Mouse (Mus musculus): ENCODE results near the gene Gata2.
A peak's percentile ranks its signal among the peaks of the same experiment; 100 is the strongest.
"Not testable (repeated sequence)": the region's sequence is repeated elsewhere in the genome, so short reads cannot be mapped to it uniquely, and the experiment has no call there.

Gata2 gene

GRCm38 (mm10) chr6:88193433-88194052 lies at the start of gene Gata2:
Gata2 (plus strand) TSS chr6:88193891.
- no peak for DNase-seq (ENCODE audit: low read depth)

GRCm38 (mm10) chr6:88145793-88146192 lies 47.9 kb upstream of the Gata2 start:
- no peak for DNase-seq (ENCODE audit: low read depth)

GRCm38 (mm10) chr6:88146576-88146975 lies 47.1 kb upstream of the Gata2 start:
- no peak for DNase-seq (ENCODE audit: low read depth)

- DNase-seq (ENCODE audit: low read depth), result no peak
These were observed 46.2 kb upstream of the Gata2 start for GRCm38 (mm10) chr6:88147411-88148003.

GRCm38 (mm10) chr6:88151335-88151734 lies 42.4 kb upstream of the Gata2 start:
- DNase-seq (ENCODE audit: low read depth), result no peak

GRCm38 (mm10) chr6:88152127-88152705 lies 41.5 kb upstream of the Gata2 start:
- no peak for DNase-seq (ENCODE audit: low read depth)

GRCm38 (mm10) chr6:88152979-88153378 lies 40.7 kb upstream of the Gata2 start:
- DNase-seq (ENCODE audit: low read depth), result no peak

GRCm38 (mm10) chr6:88155614-88156013 lies 38.1 kb upstream of the Gata2 start:
- not testable (repeated sequence) for DNase-seq (ENCODE audit: low read depth)

- DNase-seq (ENCODE audit: low read depth), result no peak
These were observed 34.9 kb upstream of the Gata2 start for GRCm38 (mm10) chr6:88158790-88159189.

GRCm38 (mm10) chr6:88166054-88166453 lies 27.6 kb upstream of the Gata2 start:
- no peak for DNase-seq (ENCODE audit: low read depth)

GRCm38 (mm10) chr6:88174191-88174590 lies 19.5 kb upstream of the Gata2 start:
- DNase-seq (ENCODE audit: low read depth), result no peak

- no peak for DNase-seq (ENCODE audit: low read depth)
These were observed 19.0 kb upstream of the Gata2 start for GRCm38 (mm10) chr6:88174676-88175075.

- no peak for DNase-seq (ENCODE audit: low read depth)
These were observed 9.0 kb upstream of the Gata2 start for GRCm38 (mm10) chr6:88184671-88185070.

GRCm38 (mm10) chr6:88188148-88188547 lies 5.5 kb upstream of the Gata2 start:
- DNase-seq (ENCODE audit: low read depth), result no peak

GRCm38 (mm10) chr6:88189312-88190042 lies 4.2 kb upstream of the Gata2 start:
- peak; percentile 70 for DNase-seq (ENCODE audit: low read depth)

GRCm38 (mm10) chr6:88190043-88190309 lies 3.7 kb upstream of the Gata2 start:
- DNase-seq (ENCODE audit: low read depth), result no peak

GRCm38 (mm10) chr6:88190310-88191023 lies 3.2 kb upstream of the Gata2 start:
- no peak for DNase-seq (ENCODE audit: low read depth)

GRCm38 (mm10) chr6:88191024-88191365 lies 2.7 kb upstream of the Gata2 start:
- no peak for DNase-seq (ENCODE audit: low read depth)

- DNase-seq (ENCODE audit: low read depth), result no peak
These were observed 2.1 kb upstream of the Gata2 start for GRCm38 (mm10) chr6:88191411-88192070.

GRCm38 (mm10) chr6:88192756-88193155 lies 935 bp upstream of the Gata2 start:
- no peak for DNase-seq (ENCODE audit: low read depth)

- DNase-seq (ENCODE audit: low read depth), result no peak
These were observed 624 bp downstream of the Gata2 start for GRCm38 (mm10) chr6:88194053-88194977.

Measured in c-Kit-positive CD71-positive TER-119-negative erythroid progenitor cells, embryonic 14.5 days (primary cell).